Mouse (Mus musculus) cerebellum, adult 2 months (tissue): ENCODE measurements around the gene Bbs9.

Experiments used
- CTCF ChIP-seq: fragments of 200-500 bp; IDR thresholded peaks from 2 replicates; pipeline ENCODE4 v1.5.1; 2011; ENCODE audit warnings: low read depth, mild to moderate bottlenecking, control low read depth, low read length, moderate library complexity, borderline replicate concordance; ENCODE audit not compliant: insufficient read depth
- POLR2A ChIP-seq: fragments of 200-500 bp; IDR thresholded peaks from 2 replicates; pipeline ENCODE4 v1.6.1; 2011; ENCODE audit warnings: low read length, control low read depth, borderline replicate concordance; ENCODE audit not compliant: insufficient read depth

- TF ChIP-seq CTCF, result no peak
- no peak for TF ChIP-seq POLR2A
Measured at GRCm38 (mm10) chr9:22707166-22707913, 231.8 kb downstream of the Bbs9 start.
